Mouse (Mus musculus) hindbrain, embryonic 12.5 days (tissue): ENCODE results near the gene Bdnf. TPM values are rescaled to one million over a fixed set of nuclear protein-coding genes. Genes with fewer than 3 reads are reported as not detected.
A peak's percentile ranks its signal among the peaks of the same experiment; 100 is the strongest.

Experiments
- ATAC-seq: fragments of 200-750 bp; cut with Nextera tagmentation; 2 replicates; pipeline ENCODE4 v1.8.0; 2017; ENCODE audit warnings: moderate TSS enrichment; ENCODE audit not compliant: low FRiP score
- H3K27ac ChIP-seq: fragments of 300-500 bp; sonication (generic); 2 replicates; pipeline ENCODE4 v1.5.1; 2016; ENCODE audit warnings: mild to moderate bottlenecking
- H3K27me3 ChIP-seq: fragments of 300-500 bp; sonication (generic); 2 replicates; pipeline ENCODE4 v1.6.1; 2016; ENCODE audit warnings: mild to moderate bottlenecking
- H3K36me3 ChIP-seq: fragments of 300-500 bp; sonication (generic); 2 replicates; pipeline ENCODE4 v1.6.1; 2016; ENCODE audit warnings: mild to moderate bottlenecking
- H3K4me1 ChIP-seq: fragments of 300-500 bp; sonication (generic); 2 replicates; pipeline ENCODE4 v1.6.1; 2016
- H3K4me2 ChIP-seq: fragments of 300-500 bp; sonication (generic); replicated peaks from 2 replicates; pipeline ENCODE4 v1.6.1; 2016; ENCODE audit warnings: mild to moderate bottlenecking
- H3K4me3 ChIP-seq: fragments of 300-500 bp; sonication (generic); 2 replicates; pipeline ENCODE4 v1.5.1; 2016; ENCODE audit warnings: mild to moderate bottlenecking
- H3K9ac ChIP-seq: fragments of 300-500 bp; sonication (generic); 2 replicates; pipeline ENCODE4 v1.6.1; 2016; ENCODE audit warnings: mild to moderate bottlenecking, moderate library complexity
- H3K9me3 ChIP-seq: fragments of 300-500 bp; sonication (generic); replicated peaks from 2 replicates; pipeline ENCODE4 v1.6.1; 2016; ENCODE audit warnings: mild to moderate bottlenecking
- WGBS: fragments of 180-500 bp; shearing (Covaris S2); methylation state at CpG from one replicate; pipeline ENCODE4 v1.1.7; 2016; 5-methylcytosine and 5-hydroxymethylcytosine counted together
- polyA plus RNA-seq: library from polyadenylated mRNA; unstranded; fragments of >200 nt; fragmentation: Nextera tagmentation; extraction: Ambion mirVana; gene quantifications from 2 replicates; pipeline ENCODE4 v1.2.1, GENCODE M21; 2016

Bdnf gene
- polyA plus RNA-seq, 1 experiment from 2014 or later, result 3.2 TPM

DNA sequence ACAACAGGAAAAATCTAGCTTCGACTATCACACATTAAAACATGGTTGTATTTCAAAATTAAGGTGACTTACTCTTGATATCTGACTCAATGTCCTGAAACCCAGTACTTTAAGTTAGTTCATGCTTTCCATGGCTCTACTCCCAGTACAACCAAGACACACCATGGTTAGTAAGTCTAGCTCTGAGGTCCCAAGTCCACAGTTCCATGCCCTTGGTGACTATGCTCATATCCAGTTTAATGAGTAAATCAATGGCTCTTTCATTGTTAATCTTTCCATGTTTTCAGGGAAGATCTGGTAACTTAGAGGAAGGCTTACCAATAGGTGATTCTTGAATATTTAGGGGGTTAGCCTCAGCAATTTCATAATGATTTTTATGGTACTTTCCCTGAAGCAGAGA, 14.2 kb downstream of the Bdnf start:
- no peak overlapping the region for H3K4me2 ChIP-seq
- no peak overlapping the region for H3K9ac ChIP-seq
- peaks cover 4% of the 10 kb centered on the region; the same call in 1 of the 2 replicates for H3K27me3 ChIP-seq
- H3K4me1 ChIP-seq, result peaks cover 12% of the 10 kb centered on the region; the same call in 1 of the 2 replicates
- no peak overlapping the region for H3K27ac ChIP-seq
- no peaks in the 10 kb centered on the region for H3K36me3 ChIP-seq
- no peak overlapping the region for H3K4me3 ChIP-seq
- no peak for ATAC-seq
- no peaks in the 10 kb centered on the region for H3K9me3 ChIP-seq
- 71% methylated on average over 1 of the region's 1 CpGs for WGBS

DNA sequence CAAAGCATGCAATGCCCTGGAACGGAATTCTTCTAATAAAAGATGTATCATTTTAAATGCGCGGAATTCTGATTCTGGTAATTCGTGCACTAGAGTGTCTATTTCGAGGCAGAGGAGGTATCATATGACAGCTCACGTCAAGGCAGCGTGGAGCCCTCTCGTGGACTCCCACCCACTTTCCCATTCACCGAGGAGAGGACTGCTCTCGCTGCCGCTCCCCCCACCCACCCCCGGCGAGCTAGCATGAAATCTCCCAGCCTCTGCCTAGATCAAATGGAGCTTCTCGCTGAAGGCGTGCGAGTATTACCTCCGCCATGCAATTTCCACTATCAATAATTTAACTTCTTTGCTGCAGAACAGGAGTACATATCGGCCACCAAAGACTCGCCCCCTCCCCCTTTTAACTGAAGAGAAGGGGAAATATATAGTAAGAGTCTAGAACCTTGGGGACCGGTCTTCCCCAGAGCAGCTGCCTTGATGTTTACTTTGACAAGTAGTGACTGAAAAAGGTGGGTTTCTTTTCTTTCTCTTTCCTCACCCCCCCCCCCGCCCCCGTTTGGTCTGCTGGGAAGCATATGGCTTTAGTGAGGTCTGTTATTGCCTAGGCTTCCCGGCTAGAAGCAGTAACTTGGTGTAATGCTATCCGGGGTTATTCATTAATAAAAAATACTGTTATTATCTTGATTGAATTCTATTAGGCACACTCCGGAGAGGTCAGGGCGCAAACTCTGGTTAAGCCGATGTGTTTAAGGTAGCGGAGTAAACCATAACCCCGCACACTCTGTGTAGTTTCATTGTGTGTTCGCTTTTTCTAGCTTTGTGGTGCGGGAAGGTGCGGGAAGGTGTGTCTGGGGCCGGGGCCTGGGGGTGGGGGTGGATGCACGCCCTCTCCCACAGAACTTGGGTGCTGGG, 18.0 kb downstream of the Bdnf start:
- Histone ChIP-seq H3K36me3 (no peaks in the 10 kb centered on the region), H3K27me3 (peaks cover 4% of the 10 kb centered on the region; the same call in 1 of the 2 replicates), H3K9ac (peak overlapping the region; percentile 62), H3K4me2 (peak overlapping the region; percentile 91), H3K4me3 (peak overlapping the region; percentile 59), H3K9me3 (no peaks in the 10 kb centered on the region), H3K27ac (no peak overlapping the region), H3K4me1 (peaks cover 30% of the 10 kb centered on the region; the same call in 1 of the 2 replicates)
- ATAC-seq, result peak; percentile 13; the same call in 1 of the 2 replicates
- 4% methylated on average over 34 of the region's 34 CpGs for WGBS

DNA sequence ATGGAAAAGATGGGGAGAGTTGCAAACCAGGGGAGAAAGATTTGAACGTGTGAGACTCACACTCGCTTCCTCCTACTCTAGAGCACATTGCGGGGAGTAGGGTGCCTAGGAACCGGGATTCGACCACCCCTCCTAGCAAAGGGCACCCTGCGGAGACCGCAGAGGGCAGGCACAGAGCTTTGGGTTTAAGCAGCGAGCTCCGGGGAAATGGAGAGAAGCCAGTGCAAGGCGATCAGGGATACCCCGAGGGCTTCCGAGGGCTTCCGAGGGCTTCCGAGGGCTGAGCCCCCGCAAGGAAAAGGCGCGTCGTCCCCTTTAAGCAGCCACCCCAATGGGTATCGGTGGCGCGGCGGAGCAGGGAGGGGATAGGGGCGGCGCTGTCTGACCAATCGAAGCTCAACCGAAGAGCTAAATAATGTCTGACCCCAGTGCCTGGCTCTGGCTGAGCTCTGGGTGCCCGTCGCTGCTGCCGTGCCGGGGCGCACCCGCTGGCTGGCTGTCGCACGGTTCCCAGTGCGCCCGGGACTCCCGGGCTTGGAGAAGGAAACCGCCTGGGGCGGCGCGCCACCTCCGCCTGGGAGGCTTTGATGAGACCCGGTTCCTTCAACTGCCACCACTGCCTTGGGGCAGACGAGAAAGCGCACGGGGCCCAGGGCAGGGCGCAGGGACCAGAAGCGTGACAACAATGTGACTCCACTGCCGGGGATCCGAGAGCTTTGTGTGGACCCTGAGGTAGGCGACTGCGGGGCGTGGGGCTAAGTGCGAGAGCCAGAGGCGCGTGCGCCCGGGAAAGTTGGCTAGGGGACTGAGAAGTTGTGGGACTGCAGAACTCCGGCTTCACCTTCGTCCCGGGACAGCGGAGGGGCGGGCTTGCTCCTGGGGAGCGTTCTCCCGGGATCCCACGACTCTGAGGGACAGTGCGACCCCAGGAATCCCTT, 18.9 kb downstream of the Bdnf start:
- WGBS, result under 1% methylated on average over 66 of the region's 67 CpGs
- H3K27me3 ChIP-seq, result peaks cover 4% of the 10 kb centered on the region; the same call in 1 of the 2 replicates
- H3K4me2 ChIP-seq, result peak overlapping the region; percentile 91
- no peak overlapping the region for H3K27ac ChIP-seq
- no peaks in the 10 kb centered on the region for H3K36me3 ChIP-seq
- peaks cover 30% of the 10 kb centered on the region; the same call in 1 of the 2 replicates for H3K4me1 ChIP-seq
- peak overlapping the region; percentile 59 for H3K4me3 ChIP-seq
- H3K9me3 ChIP-seq, result no peaks in the 10 kb centered on the region
- ATAC-seq, result peak; percentile 79
- H3K9ac ChIP-seq, result peak overlapping the region; percentile 62

DNA sequence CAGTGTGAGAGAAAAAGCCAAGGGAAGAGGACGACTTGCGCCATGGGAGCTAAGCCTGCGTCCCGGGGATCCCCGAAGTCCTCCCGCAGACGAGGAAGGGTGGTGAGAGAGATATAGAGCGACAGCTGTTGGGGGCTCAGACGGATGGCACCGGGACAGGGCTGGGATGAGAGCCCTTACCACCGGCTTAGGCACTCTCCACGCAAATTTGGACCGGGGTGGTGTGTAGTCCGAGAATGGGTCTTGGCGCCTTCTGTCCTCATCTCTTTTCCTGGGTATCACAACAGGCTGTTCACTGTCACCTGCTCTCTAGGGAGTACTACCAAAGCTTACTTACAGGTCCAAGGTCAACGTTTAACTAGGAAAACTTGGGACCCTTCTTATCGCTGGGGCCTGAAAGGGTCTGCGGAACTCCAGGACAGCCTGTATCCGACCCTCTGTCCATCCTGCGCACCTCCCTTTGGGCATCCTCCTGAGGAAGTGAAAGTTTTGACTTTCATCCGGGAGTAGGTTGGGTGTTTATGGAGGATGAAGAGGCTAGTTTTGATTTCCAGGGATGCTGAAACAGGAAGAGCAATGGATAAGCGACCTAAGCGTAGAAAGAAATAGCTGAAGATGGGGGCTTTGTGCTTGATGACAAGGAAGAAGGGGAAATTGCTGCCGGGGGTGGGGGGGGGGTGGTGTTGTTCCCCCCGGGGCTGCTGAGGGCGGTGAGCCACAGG, 19.8 kb downstream of the Bdnf start:
- H3K4me3 ChIP-seq, result peak overlapping the region; percentile 59
- H3K27ac ChIP-seq, result no peak overlapping the region
- under 1% methylated on average over 26 of the region's 26 CpGs for WGBS
- H3K4me1 ChIP-seq, result peaks cover 30% of the 10 kb centered on the region; the same call in 1 of the 2 replicates
- peak; percentile 43 for ATAC-seq
- H3K9ac ChIP-seq, result peak overlapping the region; percentile 62
- no peaks in the 10 kb centered on the region for H3K36me3 ChIP-seq
- no peaks in the 10 kb centered on the region for H3K9me3 ChIP-seq
- peak overlapping the region; percentile 91 for H3K4me2 ChIP-seq
- peaks cover 4% of the 10 kb centered on the region; the same call in 1 of the 2 replicates for H3K27me3 ChIP-seq

DNA sequence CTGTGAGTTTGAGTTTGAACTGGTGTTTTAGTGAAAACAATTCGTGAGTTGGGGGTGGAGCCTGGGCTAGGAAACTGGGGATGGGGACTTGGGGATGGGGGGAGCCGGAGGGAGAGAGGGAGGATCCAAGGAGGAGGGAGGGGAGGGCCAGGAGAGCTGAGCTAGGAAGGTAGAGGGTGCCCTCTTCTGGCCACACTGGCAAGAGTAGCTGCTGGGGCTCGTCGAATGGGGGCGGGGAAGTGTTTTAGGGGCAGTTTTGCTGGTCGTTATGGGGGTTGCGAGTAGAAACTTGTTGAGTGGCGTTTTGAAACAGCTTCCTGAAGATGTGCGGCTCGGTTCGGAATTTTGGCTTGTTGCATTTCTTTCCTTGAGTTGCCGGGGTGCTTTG, 20.3 kb downstream of the Bdnf start:
- Histone ChIP-seq H3K4me1 (peaks cover 30% of the 10 kb centered on the region; the same call in 1 of the 2 replicates), H3K36me3 (no peaks in the 10 kb centered on the region), H3K9me3 (no peaks in the 10 kb centered on the region), H3K27me3 (peaks cover 4% of the 10 kb centered on the region; the same call in 1 of the 2 replicates), H3K4me2 (peak overlapping the region; percentile 91), H3K9ac (peak overlapping the region; percentile 62), H3K4me3 (peak overlapping the region; percentile 59), H3K27ac (no peak overlapping the region)
- WGBS, result under 1% methylated on average over 12 of the region's 12 CpGs
- ATAC-seq, result peak; percentile 76

DNA sequence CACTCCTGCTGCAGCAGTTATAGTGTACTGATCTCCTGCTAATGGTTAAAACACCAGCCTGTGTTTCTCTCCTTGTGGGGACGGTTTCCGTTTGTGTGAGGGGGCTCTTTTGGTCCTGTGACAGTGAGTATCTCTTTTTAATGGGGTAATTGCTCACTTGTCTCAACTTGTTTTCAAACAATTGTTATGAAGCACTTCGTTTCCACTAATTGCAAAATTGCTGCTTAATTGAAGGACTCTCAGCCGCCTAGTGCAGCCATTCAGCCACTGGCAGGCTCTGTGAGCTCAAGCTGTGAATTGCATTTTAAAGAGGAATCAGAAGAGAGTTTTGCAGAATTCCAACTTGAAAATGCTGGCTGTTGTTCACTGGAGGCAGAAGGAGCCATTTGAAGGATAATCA, 22.7 kb downstream of the Bdnf start:
- Histone ChIP-seq H3K4me2 (0 out of 2 replicates have a peak overlapping the region, but pooled peaks have one; percentile 8), H3K27ac (no peak overlapping the region)

DNA sequence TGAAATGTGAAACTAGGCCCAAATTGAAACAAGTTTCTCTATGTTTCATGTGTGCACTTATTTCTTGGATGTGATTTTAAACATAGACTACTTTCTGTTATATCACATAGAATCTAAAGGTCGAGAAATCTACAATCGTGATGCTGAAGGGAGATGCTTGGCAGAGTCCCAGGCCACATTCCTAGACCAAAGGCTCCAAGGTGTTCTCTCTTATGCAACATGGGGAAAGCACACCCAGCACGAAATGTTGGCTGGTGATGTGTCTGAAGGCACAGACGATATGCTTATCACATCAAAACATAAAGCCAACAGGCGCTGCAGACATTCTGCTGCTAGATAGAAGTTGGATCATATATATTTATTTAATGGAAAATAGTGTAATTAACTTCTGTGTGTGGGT, 25.8 kb downstream of the Bdnf start:
- no peak overlapping the region for H3K4me3 ChIP-seq
- H3K36me3 ChIP-seq, result no peaks in the 10 kb centered on the region
- H3K9ac ChIP-seq, result no peak overlapping the region
- ATAC-seq, result no peak
- no peaks in the 10 kb centered on the region for H3K27me3 ChIP-seq
- 86% methylated on average over 5 of the region's 5 CpGs for WGBS
- H3K4me2 ChIP-seq, result no peak overlapping the region
- no peaks in the 10 kb centered on the region for H3K9me3 ChIP-seq
- H3K4me1 ChIP-seq, result 0 out of 2 replicates have a peak, but pooled peaks cover 3% of the 10 kb centered on the region
- H3K27ac ChIP-seq, result no peak overlapping the region

More for the DNA sequence above, 22.7 kb downstream of the Bdnf start:
- Histone ChIP-seq H3K27me3 (peaks cover 4% of the 10 kb centered on the region; the same call in 1 of the 2 replicates), H3K9me3 (no peaks in the 10 kb centered on the region), H3K4me1 (peaks cover 28% of the 10 kb centered on the region; the same call in 1 of the 2 replicates), H3K4me3 (no peak overlapping the region), H3K9ac (no peak overlapping the region), H3K36me3 (no peaks in the 10 kb centered on the region)
- ATAC-seq, result no peak
- 13% methylated on average over 4 of the region's 4 CpGs for WGBS

DNA sequence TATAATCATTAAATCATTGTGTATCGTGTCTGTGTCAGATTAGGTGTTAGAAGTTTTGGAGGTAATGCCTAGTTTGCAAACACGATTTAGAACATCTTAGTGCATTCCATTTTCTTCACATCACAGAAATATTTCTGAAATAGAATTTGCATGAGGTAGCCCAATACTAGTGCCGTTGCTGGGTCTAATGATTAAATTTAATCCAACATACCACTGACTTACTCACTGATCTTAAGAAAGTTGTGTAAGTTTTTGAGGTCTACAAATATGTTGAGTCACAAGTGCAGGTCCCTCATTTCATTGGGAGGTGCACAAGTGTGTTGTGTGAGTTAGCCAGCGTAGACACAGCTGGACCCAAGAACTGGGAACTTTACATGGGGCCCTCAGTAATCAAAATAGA, 29.1 kb downstream of the Bdnf start:
- ATAC-seq, result no peak
- Histone ChIP-seq H3K4me1 (no peaks in the 10 kb centered on the region), H3K36me3 (no peaks in the 10 kb centered on the region), H3K9me3 (no peaks in the 10 kb centered on the region), H3K4me3 (no peak overlapping the region), H3K9ac (no peak overlapping the region), H3K27me3 (no peaks in the 10 kb centered on the region), H3K27ac (no peak overlapping the region), H3K4me2 (no peak overlapping the region)
- 85% methylated on average over 4 of the region's 4 CpGs for WGBS

DNA sequence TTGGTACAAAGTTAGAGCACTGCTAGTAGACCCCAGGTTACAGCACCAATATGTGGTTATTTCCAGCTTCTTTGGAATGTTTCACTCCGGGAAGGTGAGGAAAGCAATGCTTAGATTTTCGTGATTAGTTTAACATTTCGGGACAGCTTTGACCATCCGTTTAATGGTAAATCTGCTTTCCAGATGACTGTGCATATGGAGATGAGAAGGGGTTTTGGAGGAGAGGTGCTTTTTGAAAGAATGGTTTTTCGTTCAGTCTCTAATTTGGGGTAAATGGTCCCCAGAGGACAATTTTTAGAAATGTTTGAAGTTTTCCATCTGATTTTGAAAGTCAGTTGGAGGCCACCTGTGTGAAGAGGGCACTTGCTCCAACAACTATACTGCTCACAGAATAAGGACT, 29.6 kb downstream of the Bdnf start:
- 82% methylated on average over 5 of the region's 5 CpGs for WGBS
- Histone ChIP-seq H3K4me1 (no peaks in the 10 kb centered on the region), H3K9ac (no peak overlapping the region), H3K4me2 (no peak overlapping the region), H3K27ac (no peak overlapping the region), H3K36me3 (no peaks in the 10 kb centered on the region), H3K9me3 (no peaks in the 10 kb centered on the region), H3K27me3 (no peaks in the 10 kb centered on the region), H3K4me3 (no peak overlapping the region)
- no peak for ATAC-seq

DNA sequence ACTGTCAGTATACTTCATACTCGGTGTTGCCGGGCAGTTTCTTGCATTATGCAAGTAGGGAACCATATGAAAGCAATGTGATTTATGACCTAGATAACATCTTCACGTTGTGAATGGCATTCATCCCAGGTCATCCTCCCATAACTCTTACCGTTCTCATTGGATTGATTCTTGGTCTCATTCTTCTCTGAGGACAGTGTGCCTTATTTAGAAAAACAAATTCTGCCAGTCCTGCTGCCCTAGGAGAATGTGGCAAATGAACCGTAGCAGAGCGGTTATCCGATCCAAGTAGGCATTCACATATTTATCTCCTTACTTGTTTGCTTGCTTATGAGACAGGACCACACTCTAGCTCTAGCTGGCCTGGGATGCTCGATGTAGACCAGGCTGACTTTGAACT, 32.0 kb downstream of the Bdnf start:
- ATAC-seq, result no peak
- Histone ChIP-seq H3K4me3 (no peak overlapping the region), H3K4me2 (no peak overlapping the region), H3K36me3 (no peaks in the 10 kb centered on the region), H3K9ac (no peak overlapping the region), H3K27ac (no peak overlapping the region), H3K9me3 (no peaks in the 10 kb centered on the region), H3K4me1 (no peaks in the 10 kb centered on the region), H3K27me3 (no peaks in the 10 kb centered on the region)
- 69% methylated on average over 8 of the region's 8 CpGs for WGBS

DNA sequence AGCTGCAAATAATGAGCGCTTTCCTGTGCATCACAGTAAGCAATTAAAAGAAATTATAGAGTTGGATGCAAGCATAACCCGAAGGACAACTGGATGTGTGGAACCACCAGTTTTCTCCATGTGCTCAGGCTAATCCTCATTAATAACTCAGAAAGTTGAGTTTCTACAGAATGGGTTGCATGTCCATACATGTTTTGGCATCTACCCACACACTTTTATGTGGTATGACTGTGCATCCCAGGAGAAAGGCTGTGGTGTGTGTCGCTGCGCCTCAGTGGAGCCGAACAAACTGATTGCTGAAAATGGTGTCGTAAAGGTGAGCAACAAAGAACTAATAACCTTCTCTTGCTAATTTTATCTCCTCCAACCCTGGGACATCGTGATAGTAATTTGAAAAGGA, 34.8 kb downstream of the Bdnf start:
- no peak overlapping the region for H3K27ac ChIP-seq
- H3K4me1 ChIP-seq, result no peaks in the 10 kb centered on the region
- H3K36me3 ChIP-seq, result no peaks in the 10 kb centered on the region
- no peaks in the 10 kb centered on the region for H3K27me3 ChIP-seq
- no peak overlapping the region for H3K4me2 ChIP-seq
- H3K9ac ChIP-seq, result no peak overlapping the region
- WGBS, result 92% methylated on average over 7 of the region's 7 CpGs
- no peak overlapping the region for H3K4me3 ChIP-seq
- no peaks in the 10 kb centered on the region for H3K9me3 ChIP-seq
- no peak for ATAC-seq
